Mouse (Mus musculus) liver, embryonic 12.5 days (tissue): ENCODE data around the gene Capn3. TPM values are rescaled to one million over a fixed set of nuclear protein-coding genes. Genes with fewer than 3 reads are reported as not detected.

Experiments
- ATAC-seq: fragments of 200-750 bp; cut with Nextera tagmentation; 2 replicates; pipeline ENCODE4 v1.8.0; 2017; ENCODE audit warnings: moderate number of reproducible peaks, mild to moderate bottlenecking, moderate library complexity
- H3K27ac ChIP-seq: fragments of 300-500 bp; sonication (generic); 2 replicates; pipeline ENCODE4 v1.5.1; 2016; ENCODE audit warnings: mild to moderate bottlenecking
- H3K27me3 ChIP-seq: fragments of 300-500 bp; sonication (generic); replicated peaks from 2 replicates; pipeline ENCODE4 v1.6.1; 2016; ENCODE audit warnings: mild to moderate bottlenecking, moderate library complexity
- H3K36me3 ChIP-seq: fragments of 300-500 bp; sonication (generic); 2 replicates; pipeline ENCODE4 v1.6.1; 2016; ENCODE audit warnings: mild to moderate bottlenecking, moderate library complexity
- H3K4me1 ChIP-seq: fragments of 300-500 bp; sonication (generic); 2 replicates; pipeline ENCODE4 v1.6.1; 2016
- H3K4me2 ChIP-seq: fragments of 300-500 bp; sonication (generic); 2 replicates; pipeline ENCODE4 v1.6.1; 2016; ENCODE audit warnings: mild to moderate bottlenecking, moderate library complexity
- H3K4me3 ChIP-seq: fragments of 300-500 bp; sonication (generic); 2 replicates; pipeline ENCODE4 v1.5.1; 2016; ENCODE audit warnings: mild to moderate bottlenecking, moderate library complexity
- H3K9ac ChIP-seq: fragments of 300-500 bp; sonication (generic); 2 replicates; pipeline ENCODE4 v1.6.1; 2016; ENCODE audit warnings: mild to moderate bottlenecking, moderate library complexity
- H3K9me3 ChIP-seq: fragments of 300-500 bp; sonication (generic); replicated peaks from 2 replicates; pipeline ENCODE4 v1.6.1; 2016; ENCODE audit warnings: mild to moderate bottlenecking, moderate library complexity
- WGBS: fragments of 180-500 bp; shearing (Covaris S2); methylation state at CpG from one replicate; pipeline ENCODE4 v1.1.7; 2016; ENCODE audit not compliant: insufficient replicate concordance; 5-methylcytosine and 5-hydroxymethylcytosine counted together
- polyA plus RNA-seq: library from polyadenylated mRNA; unstranded; fragments of >200 nt; fragmentation: Nextera tagmentation; extraction: Ambion mirVana; gene quantifications from 2 replicates; pipeline ENCODE4 v1.2.1, GENCODE M21; 2016

Capn3 gene
- polyA plus RNA-seq, 1 experiment from 2014 or later, result 6.9 TPM

DNA sequence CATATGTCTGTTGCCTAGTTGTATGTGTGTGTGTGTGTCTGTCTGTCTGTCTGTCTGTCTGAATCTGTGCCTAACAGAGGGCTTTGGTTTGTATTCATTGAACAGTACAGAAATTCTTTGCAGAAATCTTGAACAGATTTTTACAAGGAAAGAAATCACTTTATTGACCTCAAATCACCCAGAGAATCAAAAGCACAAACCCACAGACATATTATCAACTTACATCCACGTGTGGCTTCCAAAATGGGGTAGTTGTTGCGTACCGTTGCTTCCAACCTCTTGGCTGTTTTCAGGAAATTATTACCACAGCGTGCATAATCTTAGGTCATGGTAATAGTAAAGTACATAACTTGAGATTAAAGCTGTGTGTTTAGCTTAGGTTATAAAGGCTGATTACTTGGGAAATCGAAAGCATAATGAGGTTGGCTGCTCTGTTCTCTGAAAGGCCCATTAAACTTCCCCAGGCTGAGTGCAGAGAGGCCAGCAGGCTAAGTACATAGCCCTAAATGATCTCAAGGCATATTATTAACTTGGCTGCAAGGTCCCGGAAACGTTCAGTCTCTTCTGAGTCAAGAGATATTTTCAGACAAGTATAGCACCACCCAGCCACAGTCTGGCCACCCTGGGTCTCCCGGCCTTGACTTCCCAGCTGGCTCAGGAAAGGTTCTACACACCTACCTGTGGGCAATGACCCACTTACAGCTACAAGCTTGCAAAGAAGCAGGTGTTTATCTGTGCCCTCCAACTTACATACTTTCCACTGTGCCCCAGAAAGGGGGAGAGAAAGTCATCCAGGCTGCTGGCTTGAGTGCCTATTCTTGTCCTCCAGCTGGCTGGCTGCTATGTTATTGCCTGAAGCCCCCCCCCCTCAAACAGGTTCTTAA, 26.9 kb downstream of the Capn3 start:
- H3K36me3 ChIP-seq, result no peaks in the 10 kb centered on the region
- H3K9ac ChIP-seq, result no peak overlapping the region
- H3K4me2 ChIP-seq, result no peak overlapping the region
- peaks cover 7% of the 10 kb centered on the region; the same call in 1 of the 2 replicates for H3K4me1 ChIP-seq
- no peaks in the 10 kb centered on the region for H3K27me3 ChIP-seq
- H3K27ac ChIP-seq, result no peak overlapping the region
- H3K4me3 ChIP-seq, result no peak overlapping the region
- ATAC-seq, result no peak
- 54% methylated on average over 8 of the region's 8 CpGs for WGBS
- H3K9me3 ChIP-seq, result no peaks in the 10 kb centered on the region

DNA sequence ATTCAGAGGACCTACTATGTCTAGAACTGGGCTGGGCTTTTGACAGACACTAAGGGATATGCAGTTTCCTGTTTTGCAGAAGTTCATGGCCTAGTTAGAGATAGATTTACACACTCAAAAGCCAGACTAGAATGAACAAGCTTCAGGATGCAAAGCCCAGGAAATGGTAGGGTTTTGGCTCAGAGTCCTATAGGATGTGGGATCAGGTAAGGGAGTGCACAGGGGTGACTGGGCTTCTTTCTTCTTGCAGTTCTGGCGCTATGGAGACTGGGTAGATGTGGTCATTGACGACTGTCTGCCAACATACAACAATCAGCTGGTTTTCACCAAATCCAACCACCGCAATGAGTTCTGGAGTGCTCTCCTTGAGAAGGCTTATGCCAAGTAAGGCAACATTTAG, 28.4 kb downstream of the Capn3 start:
- WGBS, result 70% methylated on average over 3 of the region's 3 CpGs
- Histone ChIP-seq H3K9me3 (no peaks in the 10 kb centered on the region), H3K4me2 (no peak overlapping the region), H3K4me3 (no peak overlapping the region), H3K27ac (no peak overlapping the region), H3K27me3 (no peaks in the 10 kb centered on the region), H3K4me1 (peaks cover 7% of the 10 kb centered on the region; the same call in 1 of the 2 replicates), H3K9ac (no peak overlapping the region), H3K36me3 (no peaks in the 10 kb centered on the region)
- ATAC-seq, result no peak

DNA sequence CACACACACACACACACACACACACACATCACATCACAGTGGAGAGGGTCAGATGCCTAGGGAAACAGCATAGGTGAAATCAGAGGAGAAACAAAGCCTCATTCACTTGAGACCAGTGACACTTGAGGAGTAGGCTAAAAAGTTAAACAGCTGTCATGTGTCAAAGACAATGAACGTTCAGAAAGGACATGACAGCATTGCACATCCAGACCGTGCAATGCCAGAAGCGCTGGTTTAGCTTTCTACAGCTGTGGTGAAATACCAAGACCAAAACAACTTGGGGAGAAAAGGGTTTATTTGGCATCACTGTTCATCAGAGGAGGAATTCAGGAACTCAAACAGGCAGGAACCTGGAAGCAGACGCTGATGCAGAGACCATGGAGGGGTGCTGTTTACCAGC, 37.4 kb downstream of the Capn3 start:
- no peak overlapping the region for H3K4me3 ChIP-seq
- no peaks in the 10 kb centered on the region for H3K36me3 ChIP-seq
- H3K4me1 ChIP-seq, result no peaks in the 10 kb centered on the region
- H3K9ac ChIP-seq, result no peak overlapping the region
- ATAC-seq, result no peak
- no peaks in the 10 kb centered on the region for H3K27me3 ChIP-seq
- H3K9me3 ChIP-seq, result no peaks in the 10 kb centered on the region
- no peak overlapping the region for H3K27ac ChIP-seq
- no peak overlapping the region for H3K4me2 ChIP-seq
- 57% methylated on average over 4 of the region's 4 CpGs for WGBS

DNA sequence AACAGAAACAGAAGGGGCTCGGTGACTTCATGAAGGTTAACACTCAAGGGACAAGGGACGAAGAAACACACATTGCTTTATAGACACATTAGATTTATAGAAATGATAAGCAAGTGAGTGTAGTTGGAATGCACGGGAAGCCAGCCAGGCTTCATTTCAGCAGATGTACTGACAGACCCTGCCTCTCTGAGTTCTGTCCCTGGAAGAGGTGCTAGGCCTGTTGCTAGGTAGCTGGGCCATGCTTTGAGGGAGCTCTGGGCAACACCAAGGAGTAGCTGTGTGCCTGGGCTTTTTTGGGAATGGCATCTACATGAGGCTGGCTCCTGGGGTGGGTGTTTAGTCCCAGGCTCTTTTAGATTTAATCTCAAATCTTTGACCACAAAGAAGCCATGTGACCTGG, 40.7 kb downstream of the Capn3 start:
- Histone ChIP-seq H3K27me3 (no peaks in the 10 kb centered on the region), H3K9ac (no peak overlapping the region), H3K27ac (no peak overlapping the region), H3K36me3 (no peaks in the 10 kb centered on the region), H3K4me2 (no peak overlapping the region), H3K4me1 (peaks cover 25% of the 10 kb centered on the region), H3K4me3 (no peak overlapping the region), H3K9me3 (no peaks in the 10 kb centered on the region)
- 66% methylated on average over 3 of the region's 3 CpGs for WGBS
- no peak for ATAC-seq

DNA sequence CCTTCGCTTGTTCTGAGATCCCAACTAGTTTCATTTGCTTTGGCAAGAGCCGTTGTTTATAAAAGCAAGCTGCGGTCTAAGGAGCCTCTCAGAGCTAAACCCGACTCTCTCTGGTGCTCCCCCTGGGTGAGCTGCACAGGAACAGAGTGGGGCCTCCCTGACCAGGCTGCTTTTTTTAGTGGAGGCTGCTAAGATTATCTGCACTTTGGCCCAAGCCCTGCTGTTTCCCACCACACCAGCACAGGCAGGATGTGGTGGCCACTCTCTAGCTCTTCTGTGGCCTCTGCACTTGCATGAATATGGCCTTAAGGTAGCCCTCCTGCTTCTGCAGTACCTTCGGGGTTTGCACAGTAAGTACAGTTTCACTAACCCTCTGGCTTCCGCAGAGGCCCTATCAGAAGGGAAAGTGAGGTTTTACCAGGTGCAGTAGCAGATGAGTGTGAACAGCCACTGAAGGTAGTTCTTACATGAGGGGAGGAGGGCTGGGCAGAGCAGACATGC, 44.2 kb downstream of the Capn3 start:
- H3K4me2 ChIP-seq, result peak overlapping the region; percentile 19; the same call in 1 of the 2 replicates
- peaks cover 12% of the 10 kb centered on the region for H3K36me3 ChIP-seq
- H3K4me3 ChIP-seq, result no peak overlapping the region
- no peaks in the 10 kb centered on the region for H3K27me3 ChIP-seq
- WGBS, result 18% methylated on average over 6 of the region's 6 CpGs
- H3K4me1 ChIP-seq, result peaks cover 37% of the 10 kb centered on the region
- peak overlapping the region; percentile 49 for H3K27ac ChIP-seq
- peak; percentile 64 for ATAC-seq
- H3K9me3 ChIP-seq, result no peaks in the 10 kb centered on the region
- H3K9ac ChIP-seq, result peak overlapping the region; percentile 8; the same call in 1 of the 2 replicates

- H3K9me3 ChIP-seq, result no peaks in the 10 kb centered on the region
- no peak overlapping the region for H3K4me2 ChIP-seq
- no peak overlapping the region for H3K27ac ChIP-seq
- peaks cover 37% of the 10 kb centered on the region for H3K4me1 ChIP-seq
- no peaks in the 10 kb centered on the region for H3K27me3 ChIP-seq
- H3K36me3 ChIP-seq, result peaks cover 24% of the 10 kb centered on the region
- no peak for ATAC-seq
- H3K9ac ChIP-seq, result no peak overlapping the region
- 41% methylated on average over 17 of the region's 17 CpGs for WGBS
- no peak overlapping the region for H3K4me3 ChIP-seq
Observed at GRCm38 (mm10) chr2:120501136-120501918, 45.5 kb downstream of the Capn3 start.

DNA sequence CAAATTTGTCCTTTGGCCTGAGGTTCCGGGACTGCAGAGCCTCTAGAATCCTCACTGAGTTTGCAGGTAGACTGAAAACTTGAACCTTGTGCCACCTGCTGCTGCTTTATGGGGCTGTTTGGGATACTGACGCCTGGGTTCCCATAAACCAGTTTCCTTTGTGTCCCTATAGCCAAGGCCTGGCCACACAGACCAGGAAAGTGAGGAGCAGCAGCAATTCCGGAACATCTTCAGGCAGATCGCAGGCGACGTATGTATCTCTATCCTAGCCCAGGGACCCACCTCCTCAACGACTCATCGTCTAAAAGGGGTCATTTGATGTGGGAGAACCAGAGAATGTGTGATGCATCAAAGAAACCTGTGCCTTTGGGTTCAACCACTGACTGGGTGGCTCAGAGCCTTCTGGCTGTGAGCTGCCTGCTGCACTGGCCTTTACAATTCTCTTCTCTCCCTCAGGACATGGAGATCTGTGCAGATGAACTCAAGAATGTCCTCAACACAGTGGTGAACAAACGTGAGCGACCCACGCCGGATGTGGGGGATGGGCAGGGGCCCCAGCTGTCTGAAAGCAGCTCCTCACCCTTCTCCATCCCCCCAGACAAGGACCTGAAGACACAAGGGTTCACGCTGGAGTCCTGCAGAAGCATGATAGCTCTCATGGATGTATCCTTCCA, 46.2 kb downstream of the Capn3 start:
- Histone ChIP-seq H3K4me1 (peaks cover 37% of the 10 kb centered on the region), H3K4me3 (no peak overlapping the region), H3K9ac (no peak overlapping the region), H3K36me3 (peaks cover 27% of the 10 kb centered on the region), H3K4me2 (no peak overlapping the region), H3K27me3 (no peaks in the 10 kb centered on the region), H3K27ac (no peak overlapping the region), H3K9me3 (no peaks in the 10 kb centered on the region)
- no peak for ATAC-seq
- 54% methylated on average over 13 of the region's 13 CpGs for WGBS

- H3K4me1 ChIP-seq, result peaks cover 37% of the 10 kb centered on the region
- no peaks in the 10 kb centered on the region for H3K27me3 ChIP-seq
- ATAC-seq, result no peak
- peaks cover 27% of the 10 kb centered on the region for H3K36me3 ChIP-seq
- H3K27ac ChIP-seq, result no peak overlapping the region
- no peak overlapping the region for H3K4me3 ChIP-seq
- H3K9me3 ChIP-seq, result no peaks in the 10 kb centered on the region
- H3K9ac ChIP-seq, result no peak overlapping the region
- WGBS, result 58% methylated on average over 3 of the region's 3 CpGs
- no peak overlapping the region for H3K4me2 ChIP-seq
Observed at GRCm38 (mm10) chr2:120502605-120502990, 46.8 kb downstream of the Capn3 start.

DNA sequence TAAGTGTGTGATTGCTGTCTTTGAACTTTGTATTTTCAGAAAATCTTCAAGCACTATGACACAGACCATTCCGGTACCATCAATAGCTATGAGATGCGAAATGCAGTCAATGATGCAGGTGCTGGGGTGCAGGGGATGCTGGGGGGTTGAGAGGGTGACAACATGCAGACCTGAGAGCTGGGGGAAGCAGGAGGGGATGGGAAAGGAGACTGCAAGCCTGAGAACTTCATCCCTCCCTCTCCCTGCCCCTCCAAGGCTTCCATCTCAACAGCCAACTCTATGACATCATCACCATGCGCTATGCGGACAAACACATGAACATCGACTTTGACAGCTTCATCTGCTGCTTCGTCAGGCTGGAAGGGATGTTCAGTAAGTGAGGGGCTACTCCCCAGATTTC, 47.3 kb downstream of the Capn3 start:
- no peaks in the 10 kb centered on the region for H3K9me3 ChIP-seq
- peaks cover 30% of the 10 kb centered on the region for H3K36me3 ChIP-seq
- H3K4me2 ChIP-seq, result no peak overlapping the region
- peaks cover 37% of the 10 kb centered on the region for H3K4me1 ChIP-seq
- no peaks in the 10 kb centered on the region for H3K27me3 ChIP-seq
- ATAC-seq, result no peak
- no peak overlapping the region for H3K4me3 ChIP-seq
- H3K27ac ChIP-seq, result no peak overlapping the region
- WGBS, result 69% methylated on average over 6 of the region's 6 CpGs
- H3K9ac ChIP-seq, result no peak overlapping the region

- Histone ChIP-seq H3K27me3 (no peaks in the 10 kb centered on the region), H3K4me1 (peaks cover 32% of the 10 kb centered on the region), H3K4me3 (no peak overlapping the region), H3K9me3 (no peaks in the 10 kb centered on the region), H3K36me3 (peaks cover 39% of the 10 kb centered on the region), H3K27ac (no peak overlapping the region), H3K4me2 (no peak overlapping the region), H3K9ac (no peak overlapping the region)
- no peak for ATAC-seq
- 62% methylated on average over 5 of the region's 5 CpGs for WGBS
Observed at GRCm38 (mm10) chr2:120503992-120504391, 48.2 kb downstream of the Capn3 start.

GRCm38 (mm10) chr2:120514181-120514580, 58.4 kb downstream of the Capn3 start:
- Histone ChIP-seq H3K4me2 (no peak overlapping the region), H3K36me3 (peaks cover 93% of the 10 kb centered on the region), H3K9ac (no peak overlapping the region), H3K9me3 (no peaks in the 10 kb centered on the region), H3K4me3 (no peak overlapping the region), H3K27me3 (no peaks in the 10 kb centered on the region), H3K4me1 (no peaks in the 10 kb centered on the region), H3K27ac (no peak overlapping the region)
- 83% methylated on average over 4 of the region's 4 CpGs for WGBS
- no peak for ATAC-seq
